Mouse (Mus musculus) stomach, postnatal 0 days (tissue): ENCODE results near the gene Cds1.
"Not testable (repeated sequence)": the region's sequence is repeated elsewhere in the genome, so short reads cannot be mapped to it uniquely, and the experiment has no call there.

ENCODE experiments used
- CTCF ChIP-seq: IDR thresholded peaks from 2 replicates; pipeline ENCODE4 v1.5.1; 2016; ENCODE audit warnings: antibody characterized with exemption, low read depth, mild to moderate bottlenecking, moderate library complexity
- EP300 ChIP-seq: optimal IDR thresholded peaks from 2 replicates; pipeline ENCODE3; 2016; ENCODE audit warnings: antibody characterized with exemption

DNA sequence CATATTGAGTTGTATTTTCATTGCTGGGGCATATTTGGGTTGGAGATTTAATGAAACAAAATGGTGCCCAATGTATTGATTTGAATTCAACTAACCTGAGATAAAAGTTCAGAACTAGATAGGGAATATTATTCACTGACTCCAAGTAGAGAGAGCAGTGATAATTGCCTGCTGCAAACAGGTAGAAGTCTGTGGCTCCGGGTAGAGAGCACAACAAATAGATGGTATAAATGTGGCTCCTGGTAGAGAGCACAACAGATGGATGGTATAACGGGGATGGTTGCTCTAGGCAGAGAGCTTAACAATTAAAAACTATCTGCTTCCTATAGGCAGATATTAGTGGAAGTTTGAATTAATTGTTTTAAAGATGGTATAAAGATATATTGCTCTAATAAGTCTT, 72.7 kb downstream of the Cds1 start:
- not testable (repeated sequence) for TF ChIP-seq EP300, CTCF
